In the genomic region with DNA sequence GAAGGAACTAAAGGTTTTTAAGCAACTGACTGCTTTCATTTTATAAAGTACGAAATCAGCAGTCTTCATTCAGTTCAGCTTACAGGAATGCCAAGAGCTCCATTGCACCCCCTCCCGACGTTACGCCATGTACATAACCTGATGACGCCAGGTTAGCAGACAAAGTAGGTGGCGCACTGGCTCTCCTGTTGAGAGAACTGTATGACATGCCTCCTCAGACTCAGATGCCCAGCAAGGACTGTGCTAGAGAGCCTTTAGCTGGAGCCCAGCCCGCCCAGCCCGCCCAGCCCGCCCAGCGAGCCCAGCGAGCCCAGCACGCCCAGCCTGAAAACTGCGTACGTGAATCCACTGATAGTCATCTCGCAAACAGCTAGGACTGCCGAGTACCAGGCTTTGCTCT, we compare ENCODE assay signal across 9 mouse cellular contexts. TPM values are rescaled to one million over a fixed set of nuclear protein-coding genes. Genes with fewer than 3 reads are reported as not detected.
A peak's percentile ranks its signal among the peaks of the same experiment; 100 is the strongest.
DNase-seq lines count a peak whose midpoint lies in the region; ATAC-seq and TF ChIP-seq lines count a peak whose summit lies in the region.
"Had no signal": no experiment of that assay in that cellular context is flagged by ENCODE, and none has a peak within 500 bp of the region (broad histone marks: within the 10 kb centered on the region; RNA-seq: fewer than 3 reads in every experiment).

No protein-coding gene starts in this region.

- ATAC-seq in heart, embryonic 15.5 days (replicated peaks; ENCODE audit: insufficient number of reproducible peaks, insufficient read depth, low FRiP score, low read depth): peak; percentile 67; the same call in 1 of the 2 replicates
- ATAC-seq in limb, embryonic 14.5 days (ENCODE audit: low FRiP score, low read depth): peak; percentile 44; the same call in 1 of the 2 replicates

- H3K4me1 ChIP-seq in heart, embryonic 15.5 days (replicated peaks): peaks cover 2% of the 10 kb centered on the region
- 0 out of 2 replicates have a peak, but pooled peaks cover 3% of the 10 kb centered on the region for H3K4me1 ChIP-seq in limb, embryonic 14.5 days (ENCODE audit: control insufficient read depth, insufficient read depth, low read length)

- H3K4me3 ChIP-seq in heart, embryonic 15.5 days: 0 out of 2 replicates have a peak overlapping the region, but pooled peaks have one; percentile 10
- H3K4me3 ChIP-seq in limb, embryonic 14.5 days (replicated peaks; ENCODE audit: low read length): no peak overlapping the region
- H3K4me3 ChIP-seq: limb, embryonic 15.5 days had no signal

- H3K27ac ChIP-seq in heart, embryonic 15.5 days: no peak overlapping the region
- no peak overlapping the region for H3K27ac ChIP-seq in limb, embryonic 14.5 days (replicated peaks; ENCODE audit: low read depth, low read length)
- H3K27ac ChIP-seq: limb, embryonic 15.5 days had no signal

- H3K9me3 ChIP-seq in heart, embryonic 15.5 days (replicated peaks): no peaks in the 10 kb centered on the region
- H3K9me3 ChIP-seq in limb, embryonic 14.5 days (ENCODE audit: control insufficient read depth, low read length): no peaks in the 10 kb centered on the region
- H3K9me3 ChIP-seq: limb, embryonic 15.5 days had no signal

- DNase-seq in embryo, embryonic 11 days: peak; percentile 21
- no peak for DNase-seq in embryo, embryonic 10 days (ENCODE audit: low spot score)
- DNase-seq in ES-CJ7 (ENCODE audit: low read depth, low spot score): peak; percentile 68
- DNase-seq in limb, embryonic 14.5 days (ENCODE audit: low spot score): no peak
- DNase-seq in spleen, postnatal 36 days (ENCODE audit: low spot score in 2 of 2): peak; percentile 65 to 72
- DNase-seq in adipocyte (ENCODE audit: low spot score): no peak
- DNase-seq in cerebellum, adult 8-10 months: no peak

- no peaks in the 10 kb centered on the region for H3K27me3 ChIP-seq in heart, embryonic 15.5 days
- no peaks in the 10 kb centered on the region for H3K27me3 ChIP-seq in limb, embryonic 14.5 days (ENCODE audit: control insufficient read depth, insufficient read depth, low read length)
- H3K27me3 ChIP-seq: limb, embryonic 15.5 days had no signal

- H3K4me2 ChIP-seq in heart, embryonic 15.5 days: peak overlapping the region; percentile 43; the same call in 1 of the 2 replicates
- H3K4me2 ChIP-seq in limb, embryonic 14.5 days (replicated peaks; ENCODE audit: low read depth, low read length, severe bottlenecking): no peak overlapping the region
- H3K4me2 ChIP-seq: limb, embryonic 15.5 days had no signal

- H3K9ac ChIP-seq in heart, embryonic 15.5 days: no peak overlapping the region
- no peak overlapping the region for H3K9ac ChIP-seq in limb, embryonic 14.5 days (ENCODE audit: low read depth, low read length, severe bottlenecking)
- H3K9ac ChIP-seq: limb, embryonic 15.5 days had no signal

- 45% methylated on average over 16 of the region's 16 CpGs for WGBS in heart, embryonic 15.5 days
- 57% methylated on average over 16 of the region's 16 CpGs for WGBS in limb, embryonic 14.5 days

- no peak for TF ChIP-seq POLR2A in limb, embryonic 14.5 days (IDR thresholded peaks at IDR 0.05; ENCODE audit: borderline replicate concordance, extremely low read depth, insufficient read depth, insufficient read length)

- H3K36me3 ChIP-seq in heart, embryonic 15.5 days: no peaks in the 10 kb centered on the region
- H3K36me3 ChIP-seq in limb, embryonic 14.5 days (ENCODE audit: control insufficient read depth, insufficient read depth, low read length): no peaks in the 10 kb centered on the region

RNA-seq across cellular contexts. Expression of a gene that starts 11.3 kb away (rescaled TPM):
- polyA plus RNA-seq in heart, embryonic 15.5 days (2015; fragmentation: Nextera tagmentation; extraction: Ambion mirVana): 1.6 and 2.0 TPM in 2 replicates
- 3.1 and 5.2 TPM in 2 replicates for polyA plus RNA-seq in limb, embryonic 14.5 days (2012; rRNA removed)
- polyA plus RNA-seq in limb, embryonic 14.5 days (2014; fragmentation: Nextera tagmentation; extraction: Ambion mirVana): 2.7 and 3.7 TPM in 2 replicates

RNA-seq across cellular contexts. Expression of a gene that starts 49.7 kb away (rescaled TPM):
- polyA plus RNA-seq in heart, embryonic 15.5 days (2015; fragmentation: Nextera tagmentation; extraction: Ambion mirVana): 2.2 and 2.6 TPM in 2 replicates
- 5.7 and 10.9 TPM in 2 replicates for polyA plus RNA-seq in limb, embryonic 14.5 days (2012; rRNA removed)
- polyA plus RNA-seq in limb, embryonic 14.5 days (2014; fragmentation: Nextera tagmentation; extraction: Ambion mirVana): 6.4 and 7.9 TPM in 2 replicates

Comparison
In these comparisons a context has a peak if more than half of its experiments do, and no peak if none do; other contexts are left out.
1. DNase-seq: peak in embryo, embryonic 11 days (single experiment), ES-CJ7 (single experiment) and spleen, postnatal 36 days (2 of 2); none in embryo, embryonic 10 days (single experiment), limb, embryonic 14.5 days (single experiment), adipocyte (single experiment) and cerebellum, adult 8-10 months (single experiment).